8 mouse cellular contexts compared by ENCODE assay signal in the genomic region with DNA sequence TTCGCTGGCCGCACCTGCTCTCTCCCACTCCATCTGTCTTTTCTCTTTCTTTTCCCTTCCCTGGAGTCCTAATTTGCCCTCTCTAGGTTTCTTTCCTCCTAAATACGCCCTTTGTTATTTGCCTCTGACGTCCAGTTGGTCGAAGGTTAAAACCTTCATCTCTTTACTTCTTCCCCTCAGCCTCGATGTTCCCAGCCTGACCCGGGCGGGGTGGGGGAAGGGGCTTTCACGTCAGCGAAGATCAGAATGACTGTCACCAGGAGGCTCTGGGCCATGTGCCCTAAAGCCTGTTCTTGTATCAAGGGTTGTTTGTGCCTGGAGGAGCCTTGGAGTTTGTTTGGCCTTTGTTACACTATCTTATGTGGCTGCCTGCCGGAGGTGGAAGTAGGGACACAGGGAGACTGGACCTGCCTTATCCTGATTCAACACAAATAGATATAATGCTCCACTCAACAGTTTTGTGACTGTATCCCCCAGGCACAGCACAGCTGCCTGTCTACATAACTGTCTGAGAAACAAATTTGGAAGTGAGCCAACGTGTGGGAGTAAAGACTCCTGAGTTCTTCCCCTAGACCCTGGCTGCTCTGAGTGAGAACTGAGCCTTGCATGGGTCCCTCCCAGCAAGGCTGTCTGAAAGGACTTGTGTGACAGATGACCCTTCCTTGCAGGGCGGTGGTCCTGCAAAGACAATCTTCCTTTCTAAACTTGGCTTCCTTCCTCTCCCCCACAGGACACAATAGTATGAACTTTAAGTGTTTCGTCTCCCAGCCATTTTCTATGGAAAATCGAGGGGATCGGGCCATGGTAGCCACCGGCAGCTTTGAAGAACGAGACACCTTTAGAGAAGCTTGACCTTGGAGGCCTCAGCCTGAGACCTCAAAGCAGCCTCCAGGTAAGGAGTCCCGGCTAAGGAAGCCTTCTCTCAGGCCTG. TPM values are rescaled to one million over a fixed set of nuclear protein-coding genes. Genes with fewer than 3 reads are reported as not detected.
DNase-seq lines count a peak whose midpoint lies in the region; ATAC-seq and TF ChIP-seq lines count a peak whose summit lies in the region.

No protein-coding gene starts in this region.

- peak; percentile 5; the same call in 1 of the 2 replicates for ATAC-seq in G1E (ENCODE audit: extremely low read depth, insufficient number of reproducible peaks, low FRiP score, poor library complexity, severe bottlenecking)
- ATAC-seq in embryonic facial prominence, embryonic 15.5 days (ENCODE audit: insufficient number of reproducible peaks, low FRiP score, low TSS enrichment, low read depth), result no peak
- ATAC-seq in hindbrain, embryonic 11.5 days (ENCODE audit: low FRiP score), result peak; percentile 23; the same call in 1 of the 2 replicates
- 0 out of 2 replicates have a peak, but pooled peaks have one; percentile 25 for ATAC-seq in liver, embryonic 11.5 days (replicated peaks; ENCODE audit: low FRiP score)
- ATAC-seq in midbrain, postnatal 0 days (ENCODE audit: low FRiP score), result no peak

- H3K36me3 ChIP-seq in G1E (replicated peaks), result peaks cover 50% of the 10 kb centered on the region
- H3K36me3 ChIP-seq in embryonic facial prominence, embryonic 15.5 days, result peaks cover 19% of the 10 kb centered on the region; the same call in 1 of the 2 replicates
- no peaks in the 10 kb centered on the region for H3K36me3 ChIP-seq in hindbrain, embryonic 11.5 days (ENCODE audit: control insufficient read depth, insufficient read depth, low read length)
- peaks cover 28% of the 10 kb centered on the region for H3K36me3 ChIP-seq in liver, embryonic 11.5 days (ENCODE audit: control insufficient read depth, insufficient read depth, low read length)
- 0 out of 2 replicates have a peak, but pooled peaks cover 3% of the 10 kb centered on the region for H3K36me3 ChIP-seq in midbrain, postnatal 0 days (ENCODE audit: insufficient read depth, low read length)

- DNase-seq in B cell, adult 2 months, result peak; percentile 76
- no peak for DNase-seq in G1E (ENCODE audit: low spot score)
- peak; percentile 40 for DNase-seq in hindbrain, embryonic 11.5 days (ENCODE audit: low spot score)
- DNase-seq in liver, embryonic 11.5 days (ENCODE audit: low spot score), result peak; percentile 63
- DNase-seq in midbrain, postnatal 0 days (ENCODE audit: low spot score), result peak; percentile 71
- DNase-seq in thymus, postnatal 0 days (ENCODE audit: low spot score), result peak; percentile 49
- DNase-seq in right cerebral cortex, postnatal 4 days, result no peak

- 0 out of 2 replicates have a peak overlapping the region, but pooled peaks have one; percentile 1 for H3K9ac ChIP-seq in embryonic facial prominence, embryonic 15.5 days
- no peak overlapping the region for H3K9ac ChIP-seq in hindbrain, embryonic 11.5 days (ENCODE audit: low read depth, low read length)
- H3K9ac ChIP-seq in liver, embryonic 11.5 days (ENCODE audit: low read depth, low read length), result peak overlapping the region; percentile 80
- H3K9ac ChIP-seq in midbrain, postnatal 0 days (replicated peaks; ENCODE audit: low read length, poor library complexity, severe bottlenecking), result no peak overlapping the region

- peak overlapping the region; percentile 93 for H3K4me2 ChIP-seq in embryonic facial prominence, embryonic 15.5 days (replicated peaks)
- H3K4me2 ChIP-seq in hindbrain, embryonic 11.5 days (replicated peaks; ENCODE audit: low read depth, low read length), result peak overlapping the region; percentile 73
- H3K4me2 ChIP-seq in liver, embryonic 11.5 days, result peak overlapping the region; percentile 90
- H3K4me2 ChIP-seq in midbrain, postnatal 0 days (ENCODE audit: low read depth, low read length, poor library complexity, severe bottlenecking), result peak overlapping the region; percentile 58

- H3K27me3 ChIP-seq in G1E (ENCODE audit: insufficient read depth, low read length), result no peaks in the 10 kb centered on the region
- H3K27me3 ChIP-seq in embryonic facial prominence, embryonic 15.5 days, result 0 out of 2 replicates have a peak, but pooled peaks cover 2% of the 10 kb centered on the region
- peaks cover 4% of the 10 kb centered on the region; the same call in 1 of the 2 replicates for H3K27me3 ChIP-seq in hindbrain, embryonic 11.5 days (ENCODE audit: control insufficient read depth, insufficient read depth, low read length)
- no peaks in the 10 kb centered on the region; the same call in 1 of the 2 replicates for H3K27me3 ChIP-seq in liver, embryonic 11.5 days (replicated peaks; ENCODE audit: control insufficient read depth, insufficient read depth, low read length)
- no peaks in the 10 kb centered on the region for H3K27me3 ChIP-seq in midbrain, postnatal 0 days (ENCODE audit: insufficient read depth, low read length)

- WGBS in embryonic facial prominence, embryonic 15.5 days, result 32% methylated on average over 19 of the region's 19 CpGs
- WGBS in hindbrain, embryonic 11.5 days, result 42% methylated on average over 19 of the region's 19 CpGs
- WGBS in liver, embryonic 11.5 days, result 20% methylated on average over 19 of the region's 19 CpGs
- 40% methylated on average over 19 of the region's 19 CpGs for WGBS in midbrain, postnatal 0 days

- H3K4me3 ChIP-seq in G1E (ENCODE audit: low read depth, low read length), result peak overlapping the region; percentile 91
- H3K4me3 ChIP-seq in embryonic facial prominence, embryonic 15.5 days (replicated peaks), result peak overlapping the region; percentile 52
- peak overlapping the region; percentile 40 for H3K4me3 ChIP-seq in hindbrain, embryonic 11.5 days (ENCODE audit: low read depth, low read length)
- H3K4me3 ChIP-seq in liver, embryonic 11.5 days (ENCODE audit: low read depth, low read length), result peak overlapping the region; percentile 80
- peak overlapping the region; percentile 34 for H3K4me3 ChIP-seq in midbrain, postnatal 0 days (ENCODE audit: low read depth, low read length)

- H3K9me3 ChIP-seq in G1E (replicated peaks), result no peaks in the 10 kb centered on the region
- H3K9me3 ChIP-seq in embryonic facial prominence, embryonic 15.5 days (replicated peaks), result no peaks in the 10 kb centered on the region
- no peaks in the 10 kb centered on the region for H3K9me3 ChIP-seq in hindbrain, embryonic 11.5 days (ENCODE audit: control insufficient read depth, low read length)
- no peaks in the 10 kb centered on the region for H3K9me3 ChIP-seq in liver, embryonic 11.5 days (ENCODE audit: control insufficient read depth, low read length)
- H3K9me3 ChIP-seq in midbrain, postnatal 0 days (ENCODE audit: low read length), result no peaks in the 10 kb centered on the region

- no peak for TF ChIP-seq CTCF in G1E (IDR thresholded peaks at IDR 0.05; ENCODE audit: low read depth, low read length)
- TF ChIP-seq CTCF in midbrain, postnatal 0 days (IDR thresholded peaks at IDR 0.05), result no peak

- H3K27ac ChIP-seq in embryonic facial prominence, embryonic 15.5 days (replicated peaks), result peak overlapping the region; percentile 56
- no peak overlapping the region; the same call in 1 of the 2 replicates for H3K27ac ChIP-seq in hindbrain, embryonic 11.5 days (ENCODE audit: low read depth, low read length)
- peak overlapping the region; percentile 83 for H3K27ac ChIP-seq in liver, embryonic 11.5 days (ENCODE audit: low read depth, low read length)
- peak overlapping the region; percentile 18; the same call in 1 of the 2 replicates for H3K27ac ChIP-seq in midbrain, postnatal 0 days (ENCODE audit: low read depth, low read length)

- H3K4me1 ChIP-seq in G1E (ENCODE audit: insufficient read depth, low read depth, low read length), result peaks cover 57% of the 10 kb centered on the region
- peaks cover 46% of the 10 kb centered on the region for H3K4me1 ChIP-seq in embryonic facial prominence, embryonic 15.5 days
- peaks cover 8% of the 10 kb centered on the region; the same call in 1 of the 2 replicates for H3K4me1 ChIP-seq in hindbrain, embryonic 11.5 days (replicated peaks; ENCODE audit: control insufficient read depth, insufficient read depth, low read length)
- H3K4me1 ChIP-seq in liver, embryonic 11.5 days (replicated peaks; ENCODE audit: control insufficient read depth, insufficient read depth, low read length), result peaks cover 32% of the 10 kb centered on the region
- peaks cover 12% of the 10 kb centered on the region; the same call in 1 of the 2 replicates for H3K4me1 ChIP-seq in midbrain, postnatal 0 days (ENCODE audit: insufficient read depth, low read length)

RNA-seq across cellular contexts. Expression of gene Ucp2, which starts 0.6 kb away (rescaled TPM):
- 688 and 701 TPM in 2 replicates for total RNA-seq in G1E (2014; fragmentation: Nextera tagmentation)
- 142 and 164 TPM in 2 replicates for total RNA-seq in G1E (2017)
- polyA plus RNA-seq in G1E (2012), result 838 and 989 TPM in 2 replicates
- polyA plus RNA-seq in embryonic facial prominence, embryonic 15.5 days (2015; fragmentation: Nextera tagmentation; extraction: Ambion mirVana), result 227 and 228 TPM in 2 replicates
- 97.7 and 99.6 TPM in 2 replicates for polyA plus RNA-seq in hindbrain, embryonic 11.5 days (2014; fragmentation: Nextera tagmentation; extraction: Ambion mirVana)
- polyA plus RNA-seq in liver, embryonic 11.5 days (2014; fragmentation: Nextera tagmentation; extraction: Ambion mirVana), result 487 and 491 TPM in 2 replicates
- total RNA-seq in midbrain, postnatal 0 days (2014; rRNA removed), result 93.0 and 118 TPM in 2 replicates
- 99.5 and 99.9 TPM in 2 replicates for polyA plus RNA-seq in midbrain, postnatal 0 days (2015; fragmentation: Nextera tagmentation; extraction: Ambion mirVana)
- 803 and 920 TPM in 2 replicates for polyA plus RNA-seq in thymus, postnatal 0 days (2015; fragmentation: Nextera tagmentation; extraction: Ambion mirVana)

RNA-seq across cellular contexts. Expression of gene Ucp3, which starts 21.0 kb away (rescaled TPM):
- not detected in 2 replicates for total RNA-seq in G1E (2014; fragmentation: Nextera tagmentation)
- total RNA-seq in G1E (2017), result 0.33 TPM in 1 of 2 replicates, not detected in the other
- polyA plus RNA-seq in G1E (2012), result not detected in 2 replicates
- 0.17 and 0.20 TPM in 2 replicates for polyA plus RNA-seq in embryonic facial prominence, embryonic 15.5 days (2015; fragmentation: Nextera tagmentation; extraction: Ambion mirVana)
- not detected in 2 replicates for polyA plus RNA-seq in hindbrain, embryonic 11.5 days (2014; fragmentation: Nextera tagmentation; extraction: Ambion mirVana)
- not detected in 2 replicates for polyA plus RNA-seq in liver, embryonic 11.5 days (2014; fragmentation: Nextera tagmentation; extraction: Ambion mirVana)
- total RNA-seq in midbrain, postnatal 0 days (2014; rRNA removed), result not detected in 2 replicates
- 0.06 and 0.16 TPM in 2 replicates for polyA plus RNA-seq in midbrain, postnatal 0 days (2015; fragmentation: Nextera tagmentation; extraction: Ambion mirVana)
- 0.12 and 0.14 TPM in 2 replicates for polyA plus RNA-seq in thymus, postnatal 0 days (2015; fragmentation: Nextera tagmentation; extraction: Ambion mirVana)

RNA-seq across cellular contexts. Expression of gene Dnajb13, which starts 21.0 kb away (rescaled TPM):
- total RNA-seq in G1E (2014; fragmentation: Nextera tagmentation) (not detected in 2 replicates), G1E (2017) (0.16 and 0.35 TPM in 2 replicates)
- not detected in 2 replicates for polyA plus RNA-seq in G1E (2012)
- 5.4 and 9.8 TPM in 2 replicates for polyA plus RNA-seq in embryonic facial prominence, embryonic 15.5 days (2015; fragmentation: Nextera tagmentation; extraction: Ambion mirVana)
- 7.1 and 7.8 TPM in 2 replicates for polyA plus RNA-seq in hindbrain, embryonic 11.5 days (2014; fragmentation: Nextera tagmentation; extraction: Ambion mirVana)
- polyA plus RNA-seq in liver, embryonic 11.5 days (2014; fragmentation: Nextera tagmentation; extraction: Ambion mirVana), result 1.2 and 1.6 TPM in 2 replicates
- total RNA-seq in midbrain, postnatal 0 days (2014; rRNA removed), result 4.1 and 4.3 TPM in 2 replicates
- 2.9 and 3.2 TPM in 2 replicates for polyA plus RNA-seq in midbrain, postnatal 0 days (2015; fragmentation: Nextera tagmentation; extraction: Ambion mirVana)
- 1.7 TPM in 2 replicates for polyA plus RNA-seq in thymus, postnatal 0 days (2015; fragmentation: Nextera tagmentation; extraction: Ambion mirVana)

RNA-seq across cellular contexts. Expression of gene Coa4, which starts 43.1 kb away (rescaled TPM):
- total RNA-seq in G1E (2014; fragmentation: Nextera tagmentation) (15.4 and 20.0 TPM in 2 replicates), G1E (2017) (21.9 and 22.0 TPM in 2 replicates)
- 9.1 and 9.6 TPM in 2 replicates for polyA plus RNA-seq in G1E (2012)
- 19.7 and 20.8 TPM in 2 replicates for polyA plus RNA-seq in embryonic facial prominence, embryonic 15.5 days (2015; fragmentation: Nextera tagmentation; extraction: Ambion mirVana)
- 20.6 and 22.8 TPM in 2 replicates for polyA plus RNA-seq in hindbrain, embryonic 11.5 days (2014; fragmentation: Nextera tagmentation; extraction: Ambion mirVana)
- polyA plus RNA-seq in liver, embryonic 11.5 days (2014; fragmentation: Nextera tagmentation; extraction: Ambion mirVana), result 26.3 and 27.5 TPM in 2 replicates
- 3.9 and 7.5 TPM in 2 replicates for total RNA-seq in midbrain, postnatal 0 days (2014; rRNA removed)
- 5.7 and 6.5 TPM in 2 replicates for polyA plus RNA-seq in midbrain, postnatal 0 days (2015; fragmentation: Nextera tagmentation; extraction: Ambion mirVana)
- polyA plus RNA-seq in thymus, postnatal 0 days (2015; fragmentation: Nextera tagmentation; extraction: Ambion mirVana), result 18.4 and 18.6 TPM in 2 replicates

Comparison
In these comparisons a context has a peak if more than half of its experiments do, and no peak if none do; other contexts are left out.
1. DNase-seq: peak in B cell, adult 2 months (2 of 2), hindbrain, embryonic 11.5 days (single experiment), liver, embryonic 11.5 days (single experiment), midbrain, postnatal 0 days (single experiment) and thymus, postnatal 0 days (single experiment); none in G1E (single experiment) and right cerebral cortex, postnatal 4 days (single experiment).
2. ATAC-seq: peak in G1E (single experiment), hindbrain, embryonic 11.5 days (single experiment) and liver, embryonic 11.5 days (single experiment); none in embryonic facial prominence, embryonic 15.5 days (single experiment) and midbrain, postnatal 0 days (single experiment).
3. H3K4me3 ChIP-seq: peak in every context shown above with its lines; median percentile 91 in G1E; 80 in liver, embryonic 11.5 days; 52 in embryonic facial prominence, embryonic 15.5 days; 40 in hindbrain, embryonic 11.5 days; 34 in midbrain, postnatal 0 days.
4. H3K9ac ChIP-seq: peak in embryonic facial prominence, embryonic 15.5 days (single experiment) and liver, embryonic 11.5 days (single experiment); none in hindbrain, embryonic 11.5 days (single experiment) and midbrain, postnatal 0 days (single experiment).
5. Peak in every context shown above with its lines, with median percentiles within 50 percentile points of each other: H3K4me2 ChIP-seq.